Mouse (Mus musculus) forebrain, embryonic 15.5 days (tissue): ENCODE data around the gene Zfp185. TPM values are rescaled to one million over a fixed set of nuclear protein-coding genes. Genes with fewer than 3 reads are reported as not detected.
A peak's percentile ranks its signal among the peaks of the same experiment; 100 is the strongest.

Experiments
- ATAC-seq: fragments of 200-750 bp; cut with Nextera tagmentation; replicated peaks from 2 replicates; pipeline ENCODE4 v1.8.0; 2017; ENCODE audit warnings: mild to moderate bottlenecking, moderate TSS enrichment, moderate library complexity
- H3K27ac ChIP-seq: fragments of 300-500 bp; sonication (generic); replicated peaks from 2 replicates; pipeline ENCODE4 v1.5.1; 2015; ENCODE audit warnings: mild to moderate bottlenecking, inconsistent platforms
- H3K27me3 ChIP-seq: fragments of 300-500 bp; sonication (generic); 2 replicates; pipeline ENCODE4 v1.6.1; 2015; ENCODE audit warnings: inconsistent platforms
- H3K36me3 ChIP-seq: fragments of 300-500 bp; sonication (generic); 2 replicates; pipeline ENCODE4 v1.6.1; 2015; ENCODE audit warnings: mild to moderate bottlenecking, inconsistent platforms
- H3K4me1 ChIP-seq: fragments of 300-500 bp; sonication (generic); 2 replicates; pipeline ENCODE4 v1.6.1; 2015; ENCODE audit warnings: inconsistent platforms
- H3K4me2 ChIP-seq: fragments of 300-500 bp; sonication (generic); replicated peaks from 2 replicates; pipeline ENCODE4 v1.6.1; 2015; ENCODE audit warnings: mild to moderate bottlenecking, inconsistent platforms
- H3K4me3 ChIP-seq: fragments of 300-500 bp; sonication (generic); 2 replicates; pipeline ENCODE4 v1.5.1; 2015; ENCODE audit warnings: mild to moderate bottlenecking, inconsistent platforms
- H3K9ac ChIP-seq: fragments of 300-500 bp; sonication (generic); replicated peaks from 2 replicates; pipeline ENCODE4 v1.6.1; 2015; ENCODE audit warnings: mild to moderate bottlenecking, inconsistent platforms
- H3K9me3 ChIP-seq: fragments of 300-500 bp; sonication (generic); 2 replicates; pipeline ENCODE4 v1.6.1; 2016; ENCODE audit warnings: inconsistent platforms
- WGBS: fragments of 180-500 bp; shearing (Covaris S2); methylation state at CpG from one replicate; pipeline ENCODE4 v1.1.7; 2015; ENCODE audit warnings: mixed read lengths; 5-methylcytosine and 5-hydroxymethylcytosine counted together
- polyA plus RNA-seq: library from polyadenylated mRNA; unstranded; fragments of >200 nt; fragmentation: Nextera tagmentation; extraction: Ambion mirVana; gene quantifications from 2 replicates; pipeline ENCODE4 v1.2.1, GENCODE M21; 2015

The Zfp185 gene
- 0.68 and 1.2 TPM in 2 replicates for polyA plus RNA-seq

- Histone ChIP-seq H3K36me3 (no peaks in the 10 kb centered on the region), H3K9ac (peak within 1 kb of the TSS; percentile 33; the same call in 1 of the 2 replicates)
- peak; percentile 64 for ATAC-seq
These were observed at the start of gene Zfp185 for GRCm38 (mm10) chrX:72986841-72987519. Zfp185 (plus strand) TSS chrX:72987339.

DNA sequence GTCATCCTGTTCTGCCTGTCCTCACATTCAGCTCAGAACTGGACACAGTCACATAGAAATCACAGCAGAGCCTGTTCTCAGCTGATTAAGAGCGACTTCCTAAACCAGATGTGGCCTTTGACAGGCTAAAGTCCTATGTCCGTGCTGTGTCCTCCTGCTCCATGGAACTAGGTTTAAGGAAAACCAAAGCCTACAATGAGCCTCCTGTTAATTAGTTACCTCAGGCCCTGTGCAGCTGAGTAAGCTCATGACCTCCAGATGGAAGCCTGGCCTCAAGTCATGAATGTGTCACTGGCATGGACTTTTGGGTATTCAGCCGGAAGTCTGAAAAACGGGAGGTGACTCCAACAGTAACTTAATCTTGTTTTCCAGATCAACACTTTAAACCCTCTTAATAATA is 33.7 kb upstream of the Zfp185 start:
- 77% methylated on average over 4 of the region's 4 CpGs for WGBS
- Histone ChIP-seq H3K4me2 (no peak overlapping the region), H3K27ac (no peak overlapping the region), H3K27me3 (no peaks in the 10 kb centered on the region), H3K9me3 (no peaks in the 10 kb centered on the region), H3K9ac (no peak overlapping the region), H3K4me3 (no peak overlapping the region), H3K4me1 (no peaks in the 10 kb centered on the region), H3K36me3 (peaks cover 15% of the 10 kb centered on the region; the same call in 1 of the 2 replicates)
- no peak for ATAC-seq

More at GRCm38 (mm10) chrX:72986841-72987519, at the start of gene Zfp185:
- Histone ChIP-seq H3K9me3 (no peaks in the 10 kb centered on the region), H3K27ac (no peak within 1 kb of the TSS), H3K4me2 (peak within 1 kb of the TSS; percentile 62), H3K4me1 (peaks cover 3% of the 10 kb centered on the region; the same call in 1 of the 2 replicates), H3K4me3 (peak within 1 kb of the TSS; percentile 39), H3K27me3 (peaks cover 8% of the 10 kb centered on the region; the same call in 1 of the 2 replicates)
- WGBS: 26% methylated on average over 45 of the region's 45 CpGs

DNA sequence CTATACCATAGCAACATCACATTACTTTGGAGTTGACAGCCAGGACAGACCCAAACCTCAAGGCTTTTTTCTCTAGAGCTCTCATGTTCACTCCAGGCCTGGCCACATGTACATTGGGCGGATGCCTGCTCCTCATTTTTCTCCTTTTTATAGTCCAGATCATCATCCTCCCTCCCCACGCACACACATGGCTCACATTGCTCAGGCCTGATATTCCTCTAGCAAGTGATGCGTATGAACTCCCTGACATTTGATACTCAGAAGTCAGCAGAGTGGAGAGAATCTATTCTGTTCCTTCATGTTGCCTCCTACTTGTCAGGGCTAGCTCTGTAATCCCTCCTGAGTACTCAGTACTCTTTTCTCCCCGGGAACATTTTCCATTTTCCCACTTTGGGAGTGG is 30.7 kb upstream of the Zfp185 start:
- no peaks in the 10 kb centered on the region for H3K27me3 ChIP-seq
- ATAC-seq: no peak
- no peak overlapping the region for H3K4me3 ChIP-seq
- WGBS: 91% methylated on average over 4 of the region's 4 CpGs
- no peaks in the 10 kb centered on the region for H3K9me3 ChIP-seq
- no peak overlapping the region for H3K4me2 ChIP-seq
- H3K4me1 ChIP-seq: no peaks in the 10 kb centered on the region
- H3K27ac ChIP-seq: no peak overlapping the region
- H3K36me3 ChIP-seq: peaks cover 12% of the 10 kb centered on the region; the same call in 1 of the 2 replicates
- no peak overlapping the region for H3K9ac ChIP-seq

DNA sequence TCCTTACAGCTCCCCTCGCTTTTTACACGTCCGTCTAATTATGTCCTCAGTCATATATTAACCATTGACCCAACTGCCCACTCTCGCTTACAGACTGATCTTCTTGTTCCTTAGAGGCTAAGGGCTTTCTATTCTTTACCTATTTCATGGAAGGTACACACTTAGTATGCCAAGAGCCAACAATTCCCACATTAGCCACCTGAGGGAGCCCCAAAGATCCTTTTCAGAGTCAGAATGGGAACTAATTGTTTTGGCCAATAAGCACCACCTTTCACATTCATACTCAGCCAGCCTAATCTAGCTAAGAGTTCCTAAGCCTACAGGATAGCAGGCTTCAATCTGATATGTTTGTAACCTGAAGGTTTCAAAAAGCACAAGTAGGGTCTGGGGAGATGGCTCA is 26.7 kb upstream of the Zfp185 start:
- Histone ChIP-seq H3K4me1 (no peaks in the 10 kb centered on the region), H3K4me3 (no peak overlapping the region), H3K4me2 (no peak overlapping the region), H3K27ac (no peak overlapping the region), H3K9me3 (no peaks in the 10 kb centered on the region), H3K9ac (no peak overlapping the region), H3K36me3 (0 out of 2 replicates have a peak, but pooled peaks cover 4% of the 10 kb centered on the region), H3K27me3 (no peaks in the 10 kb centered on the region)
- WGBS: 85% methylated on average over 4 of the region's 4 CpGs
- no peak for ATAC-seq

- no peaks in the 10 kb centered on the region for H3K4me1 ChIP-seq
- H3K9ac ChIP-seq: no peak overlapping the region
- H3K36me3 ChIP-seq: 0 out of 2 replicates have a peak, but pooled peaks cover 2% of the 10 kb centered on the region
- ATAC-seq: no peak
- no peak overlapping the region for H3K4me2 ChIP-seq
- no peaks in the 10 kb centered on the region for H3K9me3 ChIP-seq
- H3K27ac ChIP-seq: no peak overlapping the region
- H3K27me3 ChIP-seq: no peaks in the 10 kb centered on the region
- WGBS: 72% methylated on average over 3 of the region's 3 CpGs
- H3K4me3 ChIP-seq: no peak overlapping the region
These were observed 25.6 kb upstream of the Zfp185 start for GRCm38 (mm10) chrX:72961511-72961910.

DNA sequence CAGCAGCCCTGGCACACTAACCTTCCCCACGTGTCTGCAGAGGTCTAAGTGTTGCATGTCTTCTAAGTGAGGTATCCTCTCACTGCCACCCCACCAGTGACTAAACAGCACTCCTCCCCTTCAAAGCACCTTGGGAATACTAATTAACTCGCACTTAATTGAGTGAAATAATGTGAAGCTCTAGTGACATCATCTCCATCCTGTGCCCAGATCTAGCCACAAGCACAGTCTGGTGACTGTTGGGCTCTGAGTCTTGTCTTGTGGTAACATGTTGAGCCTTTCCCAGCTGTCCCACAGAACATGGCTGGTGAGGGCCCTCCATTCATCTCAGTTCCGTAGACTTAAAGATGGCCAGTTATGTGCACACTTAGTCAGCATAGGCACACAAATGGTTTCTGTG is 24.4 kb upstream of the Zfp185 start:
- H3K27ac ChIP-seq: no peak overlapping the region
- H3K9me3 ChIP-seq: no peaks in the 10 kb centered on the region
- H3K27me3 ChIP-seq: no peaks in the 10 kb centered on the region
- no peak overlapping the region for H3K9ac ChIP-seq
- H3K4me3 ChIP-seq: no peak overlapping the region
- WGBS: 68% methylated on average over 3 of the region's 3 CpGs
- ATAC-seq: no peak
- 0 out of 2 replicates have a peak, but pooled peaks cover 2% of the 10 kb centered on the region for H3K36me3 ChIP-seq
- no peak overlapping the region for H3K4me2 ChIP-seq
- no peaks in the 10 kb centered on the region for H3K4me1 ChIP-seq

DNA sequence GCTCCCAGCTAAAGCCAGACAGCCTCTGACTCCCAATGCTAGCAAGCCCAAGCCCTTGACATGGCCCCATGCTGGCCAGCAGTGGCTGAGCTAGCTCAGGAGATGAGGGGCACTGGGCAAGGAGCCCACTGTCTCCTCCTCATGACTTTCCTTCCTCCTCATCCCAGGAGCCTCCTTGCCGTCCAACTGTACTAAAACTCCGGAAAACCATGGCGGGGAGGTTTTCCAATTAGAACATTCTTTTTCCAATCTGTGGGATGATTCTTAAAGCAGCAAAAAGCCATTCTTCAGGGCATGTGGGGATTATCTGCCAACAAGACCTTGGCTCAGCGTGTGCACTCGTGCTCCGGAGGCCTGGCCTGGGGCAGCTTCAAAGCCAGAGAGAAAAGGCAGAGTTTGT is 4.3 kb upstream of the Zfp185 start:
- Histone ChIP-seq H3K27me3 (peaks cover 8% of the 10 kb centered on the region; the same call in 1 of the 2 replicates), H3K4me2 (no peak overlapping the region), H3K9ac (no peak overlapping the region), H3K27ac (no peak overlapping the region), H3K9me3 (no peaks in the 10 kb centered on the region), H3K4me1 (peaks cover 3% of the 10 kb centered on the region; the same call in 1 of the 2 replicates), H3K4me3 (no peak overlapping the region), H3K36me3 (no peaks in the 10 kb centered on the region)
- no peak for ATAC-seq
- WGBS: 57% methylated on average over 6 of the region's 6 CpGs

- peaks cover 3% of the 10 kb centered on the region; the same call in 1 of the 2 replicates for H3K4me1 ChIP-seq
- H3K9ac ChIP-seq: no peak overlapping the region
- H3K4me3 ChIP-seq: no peak overlapping the region
- no peak overlapping the region for H3K4me2 ChIP-seq
- no peaks in the 10 kb centered on the region for H3K9me3 ChIP-seq
- H3K27me3 ChIP-seq: peaks cover 8% of the 10 kb centered on the region; the same call in 1 of the 2 replicates
- no peak for ATAC-seq
- H3K36me3 ChIP-seq: no peaks in the 10 kb centered on the region
- no peak overlapping the region for H3K27ac ChIP-seq
- WGBS: 86% methylated on average over 2 of the region's 2 CpGs
These were observed 1.5 kb upstream of the Zfp185 start for GRCm38 (mm10) chrX:72985607-72986006.

DNA sequence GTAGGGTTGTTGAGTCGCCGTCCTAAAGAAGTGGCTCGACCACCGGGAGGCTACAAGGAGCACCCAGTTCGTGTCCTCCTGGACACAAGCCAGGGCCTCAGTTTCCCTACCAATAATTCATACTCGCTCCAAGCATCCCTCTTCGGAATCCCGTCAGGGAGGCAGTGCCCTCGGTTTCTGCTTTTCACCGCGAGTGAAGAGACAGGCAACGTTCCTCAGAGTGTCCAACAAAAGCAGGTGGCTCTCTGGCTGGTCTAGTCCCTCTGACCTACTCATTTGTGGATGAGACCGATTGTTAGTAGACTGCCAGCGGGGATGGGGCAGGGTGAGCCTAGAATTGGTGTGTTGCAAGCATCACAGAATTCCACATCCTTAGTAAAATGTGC is 374 bp downstream of the Zfp185 start:
- WGBS: 27% methylated on average over 14 of the region's 14 CpGs
- H3K4me3 ChIP-seq: peak overlapping the region; percentile 39
- H3K27ac ChIP-seq: no peak overlapping the region
- peaks cover 8% of the 10 kb centered on the region; the same call in 1 of the 2 replicates for H3K27me3 ChIP-seq
- ATAC-seq: no peak
- H3K36me3 ChIP-seq: no peaks in the 10 kb centered on the region
- peak overlapping the region; percentile 33; the same call in 1 of the 2 replicates for H3K9ac ChIP-seq
- no peaks in the 10 kb centered on the region for H3K9me3 ChIP-seq
- H3K4me2 ChIP-seq: peak overlapping the region; percentile 62
- H3K4me1 ChIP-seq: peaks cover 3% of the 10 kb centered on the region; the same call in 1 of the 2 replicates

GRCm38 (mm10) chrX:72988431-72988830 is 1.3 kb downstream of the Zfp185 start:
- 93% methylated on average over 3 of the region's 3 CpGs for WGBS
- no peaks in the 10 kb centered on the region for H3K9me3 ChIP-seq
- no peak overlapping the region for H3K4me2 ChIP-seq
- no peak overlapping the region for H3K27ac ChIP-seq
- H3K27me3 ChIP-seq: peaks cover 8% of the 10 kb centered on the region; the same call in 1 of the 2 replicates
- H3K9ac ChIP-seq: no peak overlapping the region
- ATAC-seq: no peak
- no peak overlapping the region for H3K4me3 ChIP-seq
- H3K4me1 ChIP-seq: peaks cover 3% of the 10 kb centered on the region; the same call in 1 of the 2 replicates
- H3K36me3 ChIP-seq: no peaks in the 10 kb centered on the region

DNA sequence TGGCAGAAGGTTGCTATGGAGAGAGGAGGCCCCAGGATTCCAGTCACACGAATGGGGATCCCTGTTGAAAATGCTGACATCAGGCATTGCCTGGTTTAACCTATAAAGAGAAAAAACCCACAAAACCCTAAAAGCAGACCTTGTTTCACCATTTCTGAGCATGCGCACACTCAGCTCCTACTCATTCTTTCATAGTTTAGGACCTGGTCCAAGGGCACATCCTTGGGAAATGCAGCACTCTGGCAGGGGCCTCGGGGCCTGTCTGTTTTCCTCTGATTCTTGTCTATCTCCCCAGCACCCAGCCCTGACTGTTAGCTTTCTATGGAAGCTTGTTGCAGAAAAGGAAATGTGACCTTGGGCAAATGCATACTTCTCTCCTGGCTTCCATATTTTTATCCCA is 3.4 kb downstream of the Zfp185 start:
- no peak overlapping the region for H3K4me3 ChIP-seq
- no peak overlapping the region for H3K4me2 ChIP-seq
- no peaks in the 10 kb centered on the region for H3K36me3 ChIP-seq
- H3K27me3 ChIP-seq: peaks cover 7% of the 10 kb centered on the region; the same call in 1 of the 2 replicates
- 71% methylated on average over 3 of the region's 3 CpGs for WGBS
- ATAC-seq: no peak
- no peak overlapping the region for H3K9ac ChIP-seq
- H3K4me1 ChIP-seq: peaks cover 3% of the 10 kb centered on the region; the same call in 1 of the 2 replicates
- H3K27ac ChIP-seq: no peak overlapping the region
- H3K9me3 ChIP-seq: no peaks in the 10 kb centered on the region

- Histone ChIP-seq H3K4me3 (no peak overlapping the region), H3K9ac (no peak overlapping the region), H3K4me1 (peaks cover 2% of the 10 kb centered on the region; the same call in 1 of the 2 replicates), H3K9me3 (no peaks in the 10 kb centered on the region), H3K27me3 (no peaks in the 10 kb centered on the region), H3K27ac (no peak overlapping the region), H3K4me2 (no peak overlapping the region), H3K36me3 (no peaks in the 10 kb centered on the region)
- 62% methylated on average over 5 of the region's 5 CpGs for WGBS
- ATAC-seq: no peak
These were observed 5.3 kb downstream of the Zfp185 start for GRCm38 (mm10) chrX:72992291-72992919.
